24 mouse cellular contexts compared by ENCODE assay signal in the genomic region with DNA sequence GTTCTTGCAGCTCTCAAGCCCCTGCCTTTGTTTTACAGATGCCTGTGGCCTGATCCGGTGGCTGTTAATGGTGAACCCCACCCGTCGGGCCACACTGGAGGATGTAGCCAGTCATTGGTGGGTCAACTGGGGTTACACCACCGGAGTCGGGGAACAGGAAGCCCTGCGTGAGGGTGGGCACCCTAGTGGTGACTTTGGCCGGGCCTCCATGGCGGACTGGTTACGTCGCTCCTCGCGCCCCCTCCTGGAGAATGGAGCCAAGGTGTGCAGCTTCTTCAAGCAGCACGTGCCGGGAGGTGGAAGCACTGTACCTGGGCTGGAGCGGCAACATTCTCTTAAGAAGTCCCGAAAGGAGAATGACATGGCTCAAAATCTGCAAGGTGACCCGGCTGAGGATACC. TPM values are rescaled to one million over a fixed set of nuclear protein-coding genes. Genes with fewer than 3 reads are reported as not detected.
DNase-seq lines count a peak whose midpoint lies in the region; ATAC-seq and TF ChIP-seq lines count a peak whose summit lies in the region.
"Had no signal": no experiment of that assay in that cellular context is flagged by ENCODE, and none has a peak within 500 bp of the region (broad histone marks: within the 10 kb centered on the region; RNA-seq: fewer than 3 reads in every experiment).

No protein-coding gene starts in this region.

- H3K9ac ChIP-seq in lung, postnatal 0 days (replicated peaks; ENCODE audit: low read depth) = no peak overlapping the region
- no peak overlapping the region for H3K9ac ChIP-seq in midbrain, postnatal 0 days (replicated peaks; ENCODE audit: low read length, poor library complexity, severe bottlenecking)
- no peak overlapping the region for H3K9ac ChIP-seq in kidney, embryonic 15.5 days
- H3K9ac ChIP-seq: embryonic facial prominence, embryonic 13.5 days; hindbrain, embryonic 13.5 days; liver, embryonic 12.5 days; lung, embryonic 14.5 days had no signal

- peaks cover 29% of the 10 kb centered on the region for H3K4me1 ChIP-seq in lung, postnatal 0 days (ENCODE audit: insufficient read depth, low read depth, low read length)
- H3K4me1 ChIP-seq in midbrain, postnatal 0 days (ENCODE audit: insufficient read depth, low read length) = peaks cover 5% of the 10 kb centered on the region; the same call in 1 of the 2 replicates
- H3K4me1 ChIP-seq in kidney, embryonic 15.5 days = peaks cover 53% of the 10 kb centered on the region

- H3K36me3 ChIP-seq in lung, postnatal 0 days (ENCODE audit: insufficient read depth, low read length) = peaks cover 32% of the 10 kb centered on the region
- H3K36me3 ChIP-seq in midbrain, postnatal 0 days (ENCODE audit: insufficient read depth, low read length) = peaks cover 9% of the 10 kb centered on the region
- peaks cover 8% of the 10 kb centered on the region for H3K36me3 ChIP-seq in kidney, embryonic 15.5 days
- H3K36me3 ChIP-seq: embryonic facial prominence, embryonic 13.5 days had no signal

- H3K9me3 ChIP-seq in lung, postnatal 0 days (ENCODE audit: low read length) = no peaks in the 10 kb centered on the region
- no peaks in the 10 kb centered on the region for H3K9me3 ChIP-seq in midbrain, postnatal 0 days (ENCODE audit: low read length)
- no peaks in the 10 kb centered on the region for H3K9me3 ChIP-seq in kidney, embryonic 15.5 days (replicated peaks)
- H3K9me3 ChIP-seq: embryonic facial prominence, embryonic 13.5 days; hindbrain, embryonic 13.5 days; liver, embryonic 12.5 days had no signal

- no peak overlapping the region for H3K27ac ChIP-seq in lung, postnatal 0 days (ENCODE audit: low read length)
- H3K27ac ChIP-seq in midbrain, postnatal 0 days (ENCODE audit: low read depth, low read length) = no peak overlapping the region
- H3K27ac ChIP-seq in kidney, embryonic 15.5 days = no peak overlapping the region
- H3K27ac ChIP-seq: embryonic facial prominence, embryonic 13.5 days; left cerebral cortex, adult 2 months; liver, embryonic 12.5 days; macrophage had no signal

- TF ChIP-seq CTCF in lung, postnatal 0 days (IDR thresholded peaks at IDR 0.05) = 0 out of 2 replicates have a peak, but pooled peaks have one; percentile 14
- TF ChIP-seq CTCF in midbrain, postnatal 0 days (IDR thresholded peaks at IDR 0.05) = peak; percentile 21; the same call in 1 of the 2 replicates

- intact Hi-C loops in heart, postnatal 10 days (cut with DNase I) = no loop called here

- ATAC-seq in lung, postnatal 0 days = no peak
- no peak for ATAC-seq in midbrain, postnatal 0 days (ENCODE audit: low FRiP score)
- no peak for ATAC-seq in kidney, embryonic 15.5 days (replicated peaks; ENCODE audit: low FRiP score)
- ATAC-seq: activated CD4-positive, CD25-positive, alpha-beta regulatory T cell, adult 4 months; intestine, embryonic 16.5 days; liver, embryonic 12.5 days had no signal

- DNase-seq in heart, adult 11 months = peak; percentile 89
- DNase-seq in heart, postnatal 10 days = no peak
- no peak for DNase-seq in lung, postnatal 0 days (ENCODE audit: low spot score)
- no peak for DNase-seq in lung, postnatal 4 days
- DNase-seq in ZHBTc4 (ENCODE audit: low read depth, low spot score) = peak; percentile 77
- no peak for DNase-seq in midbrain, postnatal 0 days (ENCODE audit: low spot score)
- DNase-seq in c-Kit-positive CD71-positive TER-119-positive erythroid progenitor cells, embryonic 14.5 days (ENCODE audit: low spot score) = no peak
- DNase-seq: adrenal gland, postnatal 10 days; cerebellum, adult 11 months; cerebellum, postnatal 10 days; gastrocnemius, postnatal 10 days; kidney, postnatal 14 days; lung, embryonic 14.5 days; thymus, postnatal 14 days had no signal

- no peaks in the 10 kb centered on the region for H3K27me3 ChIP-seq in lung, postnatal 0 days (replicated peaks; ENCODE audit: insufficient read depth, low read length)
- no peaks in the 10 kb centered on the region for H3K27me3 ChIP-seq in midbrain, postnatal 0 days (ENCODE audit: insufficient read depth, low read length)
- 0 out of 2 replicates have a peak, but pooled peaks cover 6% of the 10 kb centered on the region for H3K27me3 ChIP-seq in kidney, embryonic 15.5 days
- H3K27me3 ChIP-seq: embryonic facial prominence, embryonic 13.5 days; hindbrain, embryonic 13.5 days; liver, embryonic 12.5 days had no signal

- H3K4me3 ChIP-seq in lung, postnatal 0 days (ENCODE audit: low read depth, low read length) = no peak overlapping the region
- H3K4me3 ChIP-seq in midbrain, postnatal 0 days (ENCODE audit: low read depth, low read length) = no peak overlapping the region
- H3K4me3 ChIP-seq in kidney, embryonic 15.5 days (replicated peaks) = no peak overlapping the region
- H3K4me3 ChIP-seq: embryonic facial prominence, embryonic 13.5 days; hindbrain, embryonic 13.5 days; left cerebral cortex, adult 2 months; liver, embryonic 12.5 days had no signal

- no peak for TF ChIP-seq EP300 in lung, postnatal 0 days (IDR thresholded peaks at IDR 0.05)

- 86% methylated on average over 17 of the region's 17 CpGs for WGBS in lung, postnatal 0 days
- 80% methylated on average over 17 of the region's 17 CpGs for whole genome bisulfite sequencing in midbrain, postnatal 0 days
- 91% methylated on average over 17 of the region's 17 CpGs for WGBS in kidney, embryonic 15.5 days

- H3K4me2 ChIP-seq in lung, postnatal 0 days (replicated peaks; ENCODE audit: low read depth, low read length) = no peak overlapping the region
- no peak overlapping the region for H3K4me2 ChIP-seq in midbrain, postnatal 0 days (ENCODE audit: low read depth, low read length, poor library complexity, severe bottlenecking)
- H3K4me2 ChIP-seq in kidney, embryonic 15.5 days = no peak overlapping the region
- H3K4me2 ChIP-seq: embryonic facial prominence, embryonic 13.5 days; hindbrain, embryonic 13.5 days; liver, embryonic 12.5 days; lung, embryonic 14.5 days had no signal

RNA-seq across cellular contexts. Expression of gene Nuak2, which starts 15.4 kb away (rescaled TPM):
- total RNA-seq in heart, postnatal 10 days (2021) = 1 to 10 TPM; 3.5 to 4.7 TPM
- 11.9 and 12.1 TPM in 2 replicates for polyA plus RNA-seq in lung, postnatal 0 days (2015; fragmentation: Nextera tagmentation; extraction: Ambion mirVana)
- 7.0 and 7.1 TPM in 2 replicates for total RNA-seq in midbrain, postnatal 0 days (2014; rRNA removed)
- 9.9 TPM in 2 replicates for polyA plus RNA-seq in midbrain, postnatal 0 days (2015; fragmentation: Nextera tagmentation; extraction: Ambion mirVana)
- polyA plus RNA-seq in kidney, embryonic 15.5 days (2015; fragmentation: Nextera tagmentation; extraction: Ambion mirVana) = 3.6 and 3.8 TPM in 2 replicates

RNA-seq across cellular contexts. Expression of gene Klhdc8a, which starts 32.9 kb away (rescaled TPM):
- 10 to 100 TPM; 17.7 to 27.5 TPM for total RNA-seq in heart, postnatal 10 days (2021)
- polyA plus RNA-seq in lung, postnatal 0 days (2015; fragmentation: Nextera tagmentation; extraction: Ambion mirVana) = 4.1 and 4.4 TPM in 2 replicates
- total RNA-seq in midbrain, postnatal 0 days (2014; rRNA removed) = 29.5 and 31.1 TPM in 2 replicates
- 12.4 and 14.8 TPM in 2 replicates for polyA plus RNA-seq in midbrain, postnatal 0 days (2015; fragmentation: Nextera tagmentation; extraction: Ambion mirVana)
- polyA plus RNA-seq in kidney, embryonic 15.5 days (2015; fragmentation: Nextera tagmentation; extraction: Ambion mirVana) = 1.2 and 1.6 TPM in 2 replicates
- total RNA-seq: CH12.LX had no signal
- polyA plus RNA-seq: activated CD4-positive, CD25-positive, alpha-beta regulatory T cell, adult 4 months; limb, embryonic 11.5 days; macrophage had no signal

RNA-seq across cellular contexts. Expression of gene Tmcc2, which starts 59.8 kb away (rescaled TPM):
- total RNA-seq in heart, postnatal 10 days (2021) = 10 to 100 TPM; 14.7 to 16.4 TPM
- 28.8 and 37.2 TPM in 2 replicates for polyA plus RNA-seq in lung, postnatal 0 days (2015; fragmentation: Nextera tagmentation; extraction: Ambion mirVana)
- 115 and 152 TPM in 2 replicates for total RNA-seq in midbrain, postnatal 0 days (2014; rRNA removed)
- polyA plus RNA-seq in midbrain, postnatal 0 days (2015; fragmentation: Nextera tagmentation; extraction: Ambion mirVana) = 35.4 and 36.3 TPM in 2 replicates
- polyA plus RNA-seq in kidney, embryonic 15.5 days (2015; fragmentation: Nextera tagmentation; extraction: Ambion mirVana) = 11.9 and 15.5 TPM in 2 replicates

Comparison
In these comparisons a context has a peak if more than half of its experiments do, and no peak if none do; other contexts are left out.
1. DNase-seq: peak in heart, adult 11 months (single experiment) and ZHBTc4 (single experiment); none in heart, postnatal 10 days (0 of 2), lung, postnatal 0 days (single experiment), lung, postnatal 4 days (0 of 2), midbrain, postnatal 0 days (single experiment) and c-Kit-positive CD71-positive TER-119-positive erythroid progenitor cells, embryonic 14.5 days (single experiment).